Mouse (Mus musculus) CH12.LX (cell line): ENCODE measurements around the gene Nek1.

Experiments used
- CTCF ChIP-seq, 2 experiments: IDR thresholded peaks in 1 of 2; conservative IDR thresholded peaks in 1 of 2; 2 replicates each; pipeline ENCODE4 v1.5.1; 2011 to 2012; ENCODE audit warnings: low read depth in 2 of 2, low read length in 2 of 2, improper control_type of control experiment in 1 of 2, inconsistent platforms in 1 of 2, mild to moderate bottlenecking in 1 of 2, moderate library complexity in 1 of 2
- ELF1 ChIP-seq: IDR thresholded peaks from 2 replicates; pipeline ENCODE4 v1.6.1; 2014; ENCODE audit warnings: low read depth, mild to moderate bottlenecking, inconsistent platforms, low read length, improper control_type of control experiment
- EP300 ChIP-seq: IDR thresholded peaks from 2 replicates; pipeline ENCODE4 v1.6.1; 2011; ENCODE audit warnings: low read length, improper control_type of control experiment
- GABPA ChIP-seq: IDR thresholded peaks from 2 replicates; pipeline ENCODE4 v1.6.1; 2012; ENCODE audit warnings: low read depth, low read length, improper control_type of control experiment, inconsistent platforms; ENCODE audit not compliant: insufficient replicate concordance
- MAZ ChIP-seq: IDR thresholded peaks from 2 replicates; pipeline ENCODE4 v1.6.1; 2012; ENCODE audit warnings: low read depth, mild to moderate bottlenecking, inconsistent platforms, low read length, improper control_type of control experiment, moderate library complexity
- MEF2A ChIP-seq: IDR thresholded peaks from 2 replicates; pipeline ENCODE4 v1.6.1; 2014; ENCODE audit warnings: low read depth, mild to moderate bottlenecking, inconsistent platforms, low read length, improper control_type of control experiment, borderline replicate concordance
- NRF1 ChIP-seq: IDR thresholded peaks from 2 replicates; pipeline ENCODE4 v1.6.1; 2014; ENCODE audit warnings: low read depth, mild to moderate bottlenecking, inconsistent platforms, low read length, improper control_type of control experiment, moderate library complexity
- POLR2A ChIP-seq: IDR thresholded peaks from 2 replicates; pipeline ENCODE4 v1.6.1; 2011; ENCODE audit warnings: low read depth, mild to moderate bottlenecking, improper control_type of control experiment, low read length
- POLR2AphosphoS2 ChIP-seq: IDR thresholded peaks from 2 replicates; pipeline ENCODE4 v1.6.1; 2011; ENCODE audit warnings: low read depth, low read length, improper control_type of control experiment
- SIN3A ChIP-seq: IDR thresholded peaks from 2 replicates; pipeline ENCODE4 v1.6.1; 2012; ENCODE audit warnings: low read length, improper control_type of control experiment, inconsistent platforms
- USF1 ChIP-seq: IDR thresholded peaks from 2 replicates; pipeline ENCODE4 v1.6.1; 2014; ENCODE audit warnings: low read depth, mild to moderate bottlenecking, inconsistent platforms, low read length, improper control_type of control experiment
- ZKSCAN1 ChIP-seq: IDR thresholded peaks from 2 replicates; pipeline ENCODE4 v1.6.1; 2012; ENCODE audit warnings: low read depth, inconsistent platforms, low read length, improper control_type of control experiment, borderline replicate concordance
- ZNF384 ChIP-seq: IDR thresholded peaks from 2 replicates; pipeline ENCODE4 v1.6.1; 2012; ENCODE audit warnings: low read depth, low read length, improper control_type of control experiment, inconsistent platforms

- no peak for TF ChIP-seq POLR2A
- TF ChIP-seq USF1 = no peak
- TF ChIP-seq POLR2AphosphoS2 = no peak
- TF ChIP-seq CTCF (conservative IDR thresholded peaks at IDR 0.05 in 1 of 2, IDR thresholded peaks at IDR 0.05 in 1 of 2; ENCODE audit: low read depth in 2 of 2, low read length in 2 of 2) = no peak
- TF ChIP-seq MEF2A = no peak
- TF ChIP-seq ZKSCAN1 = no peak
- TF ChIP-seq GABPA = no peak
- no peak for TF ChIP-seq SIN3A
- no peak for TF ChIP-seq ZNF384
- no peak for TF ChIP-seq EP300
- no peak for TF ChIP-seq NRF1
- TF ChIP-seq ELF1 = no peak
- TF ChIP-seq MAZ = no peak
Observed at GRCm38 (mm10) chr8:60951271-60951670, 41.7 kb upstream of the Nek1 start.
